Mouse (Mus musculus) embryonic facial prominence, embryonic 11.5 days (tissue): ENCODE measurements at regions not wholly inside any gene's neighbourhood (a gene's known extent, or its start where the extent isn't known, plus 50 kb on each side); places are given as distances from the start of the nearest gene placed in this dataset.

Experiments
- ATAC-seq: fragments of 200-750 bp; cut with Nextera tagmentation; replicated peaks from 2 replicates; pipeline ENCODE4 v1.8.0; 2017; ENCODE audit warnings: low read depth; ENCODE audit not compliant: insufficient number of reproducible peaks, low FRiP score, low TSS enrichment
- DNase-seq: peaks from one replicate; pipeline ENCODE4 v3.0.0-alpha.2; 2015; ENCODE audit warnings: low spot score
- H3K27ac ChIP-seq: fragments of 300-500 bp; sonication (generic); replicated peaks from 2 replicates; pipeline ENCODE4 v1.5.1; 2014; ENCODE audit warnings: mild to moderate bottlenecking, low read depth, low read length, control low read depth
- H3K27me3 ChIP-seq: fragments of 300-500 bp; sonication (generic); 2 replicates; pipeline ENCODE4 v1.6.1; 2014; ENCODE audit warnings: mild to moderate bottlenecking, low read length, moderate library complexity, mixed read lengths; ENCODE audit not compliant: control insufficient read depth, insufficient read depth
- H3K36me3 ChIP-seq: fragments of 300-500 bp; sonication (generic); replicated peaks from 2 replicates; pipeline ENCODE4 v1.6.1; 2014; ENCODE audit warnings: low read depth, mild to moderate bottlenecking, low read length, moderate library complexity, mixed read lengths; ENCODE audit not compliant: control insufficient read depth, insufficient read depth
- H3K4me1 ChIP-seq: fragments of 300-500 bp; sonication (generic); 2 replicates; pipeline ENCODE4 v1.6.1; 2014; ENCODE audit warnings: low read length, mixed read lengths; ENCODE audit not compliant: control insufficient read depth, insufficient read depth
- H3K4me2 ChIP-seq: fragments of 300-500 bp; sonication (generic); 2 replicates; pipeline ENCODE4 v1.6.1; 2014; ENCODE audit warnings: low read depth, mild to moderate bottlenecking, control low read depth, low read length, moderate library complexity
- H3K4me3 ChIP-seq: fragments of 300-500 bp; sonication (generic); 2 replicates; pipeline ENCODE4 v1.5.1; 2014; ENCODE audit warnings: low read depth, low read length, control low read depth
- H3K9ac ChIP-seq: fragments of 300-500 bp; sonication (generic); replicated peaks from 2 replicates; pipeline ENCODE4 v1.6.1; 2014; ENCODE audit warnings: mild to moderate bottlenecking, control low read depth, low read length
- H3K9me3 ChIP-seq: fragments of 300-500 bp; sonication (generic); replicated peaks from 2 replicates; pipeline ENCODE4 v1.6.1; 2016; ENCODE audit warnings: mild to moderate bottlenecking, low read length, inconsistent platforms, mixed read lengths; ENCODE audit not compliant: control insufficient read depth
- WGBS: fragments of 180-500 bp; shearing (Covaris S2); extraction: QIAGEN DNeasy Blood & Tissue Kit; methylation state at CpG from one replicate; pipeline ENCODE4 v1.1.7; 2014; 5-methylcytosine and 5-hydroxymethylcytosine counted together

- H3K36me3 ChIP-seq: no peaks in the 10 kb centered on the region
- DNase-seq (peak; percentile 60), ATAC-seq (peak; percentile 69)
- H3K4me2 ChIP-seq: no peak overlapping the region
- no peaks in the 10 kb centered on the region for H3K4me1 ChIP-seq
- 40% methylated on average over 6 of the region's 6 CpGs for WGBS
- H3K27ac ChIP-seq: no peak overlapping the region
- no peak overlapping the region for H3K9ac ChIP-seq
- H3K27me3 ChIP-seq: no peaks in the 10 kb centered on the region; the same call in 1 of the 2 replicates
- H3K9me3 ChIP-seq: no peaks in the 10 kb centered on the region
- no peak overlapping the region for H3K4me3 ChIP-seq
These were observed 121.7 kb downstream of the Slc4a3 start for GRCm38 (mm10) chr1:75667736-75668269.

GRCm38 (mm10) chr1:75676295-75676694, 130.2 kb downstream of the Slc4a3 start:
- no peaks in the 10 kb centered on the region for H3K4me1 ChIP-seq
- H3K4me2 ChIP-seq: no peak overlapping the region
- DNase-seq: no peak
- no peak overlapping the region for H3K27ac ChIP-seq
- no peaks in the 10 kb centered on the region for H3K27me3 ChIP-seq
- no peak overlapping the region for H3K9ac ChIP-seq
- 90% methylated on average over 4 of the region's 4 CpGs for WGBS
- ATAC-seq: no peak
- no peaks in the 10 kb centered on the region for H3K36me3 ChIP-seq
- H3K9me3 ChIP-seq: no peaks in the 10 kb centered on the region
- no peak overlapping the region for H3K4me3 ChIP-seq

GRCm38 (mm10) chr1:75677695-75678094, 131.6 kb downstream of the Slc4a3 start:
- H3K9me3 ChIP-seq: no peaks in the 10 kb centered on the region
- no peak overlapping the region for H3K4me2 ChIP-seq
- 77% methylated on average over 5 of the region's 5 CpGs for WGBS
- H3K4me3 ChIP-seq: no peak overlapping the region
- H3K27me3 ChIP-seq: no peaks in the 10 kb centered on the region
- ATAC-seq (no peak), DNase-seq (no peak)
- H3K27ac ChIP-seq: no peak overlapping the region
- H3K36me3 ChIP-seq: no peaks in the 10 kb centered on the region
- H3K9ac ChIP-seq: no peak overlapping the region
- no peaks in the 10 kb centered on the region for H3K4me1 ChIP-seq

GRCm38 (mm10) chr1:75678279-75678678, 132.2 kb downstream of the Slc4a3 start:
- DNase-seq (no peak), ATAC-seq (no peak)
- WGBS: 57% methylated on average over 4 of the region's 4 CpGs
- Histone ChIP-seq H3K36me3 (no peaks in the 10 kb centered on the region), H3K4me2 (no peak overlapping the region), H3K9me3 (no peaks in the 10 kb centered on the region), H3K4me1 (no peaks in the 10 kb centered on the region), H3K4me3 (no peak overlapping the region), H3K9ac (no peak overlapping the region), H3K27ac (no peak overlapping the region), H3K27me3 (no peaks in the 10 kb centered on the region)

- 52% methylated on average over 10 of the region's 10 CpGs for WGBS
- Histone ChIP-seq H3K27me3 (no peaks in the 10 kb centered on the region), H3K9me3 (no peaks in the 10 kb centered on the region), H3K36me3 (no peaks in the 10 kb centered on the region), H3K27ac (no peak overlapping the region), H3K4me1 (no peaks in the 10 kb centered on the region), H3K4me3 (no peak overlapping the region), H3K4me2 (no peak overlapping the region), H3K9ac (no peak overlapping the region)
- ATAC-seq (no peak), DNase-seq (no peak)
These were observed 134.3 kb downstream of the Slc4a3 start for GRCm38 (mm10) chr1:75680366-75680765.

- Histone ChIP-seq H3K27ac (no peak overlapping the region), H3K27me3 (no peaks in the 10 kb centered on the region), H3K4me3 (no peak overlapping the region), H3K36me3 (no peaks in the 10 kb centered on the region), H3K9me3 (no peaks in the 10 kb centered on the region), H3K9ac (no peak overlapping the region), H3K4me2 (no peak overlapping the region), H3K4me1 (no peaks in the 10 kb centered on the region)
- WGBS: 93% methylated on average over 5 of the region's 5 CpGs
- ATAC-seq (no peak), DNase-seq (no peak)
These were observed 135.8 kb downstream of the Slc4a3 start for GRCm38 (mm10) chr1:75681913-75682312.

GRCm38 (mm10) chr1:75692781-75693180, 146.7 kb downstream of the Slc4a3 start:
- WGBS: 82% methylated on average over 1 of the region's 1 CpGs
- H3K27me3 ChIP-seq: no peaks in the 10 kb centered on the region
- no peak overlapping the region for H3K4me2 ChIP-seq
- H3K4me3 ChIP-seq: no peak overlapping the region
- no peaks in the 10 kb centered on the region for H3K36me3 ChIP-seq
- no peaks in the 10 kb centered on the region for H3K9me3 ChIP-seq
- H3K27ac ChIP-seq: no peak overlapping the region
- no peaks in the 10 kb centered on the region for H3K4me1 ChIP-seq
- H3K9ac ChIP-seq: no peak overlapping the region
- DNase-seq (no peak), ATAC-seq (0 out of 2 replicates have a peak, but pooled peaks have one; percentile 18)

- peak; percentile 39; the same call in 1 of the 2 replicates for ATAC-seq
- 30% methylated on average over 12 of the region's 12 CpGs for whole genome bisulfite sequencing
- Histone ChIP-seq H3K9me3 (no peaks in the 10 kb centered on the region), H3K4me3 (no peak overlapping the region), H3K9ac (no peak overlapping the region), H3K27me3 (no peaks in the 10 kb centered on the region), H3K27ac (no peak overlapping the region; the same call in 1 of the 2 replicates), H3K36me3 (no peaks in the 10 kb centered on the region), H3K4me1 (no peaks in the 10 kb centered on the region), H3K4me2 (no peak overlapping the region)
- peak; percentile 45 for DNase-seq
These were observed 147.3 kb downstream of the Slc4a3 start for GRCm38 (mm10) chr1:75693231-75693914.
